Mouse (Mus musculus): ENCODE data around the gene Cyb5b.

- TF ChIP-seq CTCF (IDR thresholded peaks at IDR 0.05; ENCODE audit: extremely low read depth, insufficient read length, insufficient replicate concordance, low read depth, low read length): no peak
- TF ChIP-seq POLR2A (IDR thresholded peaks at IDR 0.05; ENCODE audit: low read depth, low read length): no peak
Measured at GRCm38 (mm10) chr8:107121681-107122291, 28.7 kb upstream of the Cyb5b start.

Measured in small intestine, adult 2 months (tissue).